Mouse (Mus musculus) frontal cortex, adult 2 months (tissue): ENCODE measurements around the gene Eps8. TPM values are rescaled to one million over a fixed set of nuclear protein-coding genes. Genes with fewer than 3 reads are reported as not detected.
A peak's percentile ranks its signal among the peaks of the same experiment; 100 is the strongest.

Experiments used
- DNase-seq, 2 experiments: peaks; one replicate each; pipeline ENCODE4 v3.0.0; 2022; ENCODE audit warnings: low spot score in 1 of 2; ENCODE audit errors: extremely low spot score in 1 of 2
- polyA plus RNA-seq: library from polyadenylated mRNA; depleted of rRNA; stranded (reverse); fragments of >200 nt; gene quantifications from 2 replicates; pipeline ENCODE4 v1.2.3, GENCODE M21; 2012

Eps8 gene
- polyA plus RNA-seq, 1 experiment: 27.9 TPM

DNA sequence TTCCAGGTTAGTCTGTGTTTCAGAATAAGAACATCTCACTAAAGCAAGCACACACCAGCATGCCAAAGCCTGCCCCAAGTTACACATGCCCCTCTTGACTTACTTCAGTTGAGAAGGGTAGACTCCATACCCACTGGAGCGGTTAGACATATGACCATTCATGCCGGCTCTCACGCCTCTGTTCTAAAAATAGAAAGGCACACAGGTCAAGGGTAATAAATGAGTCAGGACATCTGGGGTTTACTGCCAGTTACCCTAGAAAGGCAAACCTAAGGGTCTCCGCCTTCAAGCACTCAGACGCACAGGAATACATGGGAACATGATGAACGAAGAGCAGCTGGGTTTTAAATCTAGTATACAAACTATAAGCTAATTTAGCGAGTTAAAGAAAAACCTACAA is 115.5 kb downstream of the Eps8 start:
- DNase-seq: no peak

DNA sequence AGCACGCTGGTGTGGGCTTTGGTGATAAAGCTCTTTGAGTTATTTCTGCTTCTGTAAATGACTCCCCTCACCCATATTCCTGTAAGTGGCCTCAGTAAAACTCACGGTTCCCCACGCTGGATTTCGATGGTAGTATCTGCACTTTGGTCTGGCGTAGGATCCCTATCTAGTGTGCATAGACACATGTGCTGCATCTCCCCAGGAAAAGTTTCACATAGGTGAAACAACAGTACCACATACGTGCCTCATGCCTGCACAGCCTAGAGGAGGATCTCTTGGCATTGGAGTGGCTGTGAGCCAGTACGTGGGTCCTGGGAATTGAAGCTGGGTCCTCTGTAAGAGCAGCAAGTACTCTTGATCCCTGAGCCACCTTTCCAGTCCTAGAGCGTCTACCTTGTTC is 121.9 kb downstream of the Eps8 start:
- DNase-seq: no peak

DNA sequence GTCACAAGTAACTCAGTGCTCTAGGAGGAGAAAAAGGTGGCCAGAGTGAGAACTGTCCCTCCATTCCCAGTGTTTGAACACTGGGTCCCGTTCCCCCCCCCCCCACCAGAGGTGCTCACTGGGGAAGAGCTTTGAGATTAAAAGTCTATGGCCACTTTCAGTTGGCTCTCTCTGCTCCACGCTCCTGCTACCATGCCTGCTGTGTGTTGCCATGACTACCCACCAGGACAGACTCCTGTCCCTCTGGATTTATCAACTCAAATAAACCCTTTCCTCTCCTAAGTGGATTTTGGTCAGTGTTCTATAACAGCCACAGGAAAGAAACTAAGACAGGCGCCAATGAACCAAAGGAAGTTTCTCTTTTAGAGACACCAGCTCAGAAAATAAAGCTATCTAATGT is 128.9 kb downstream of the Eps8 start:
- no peak for DNase-seq

DNA sequence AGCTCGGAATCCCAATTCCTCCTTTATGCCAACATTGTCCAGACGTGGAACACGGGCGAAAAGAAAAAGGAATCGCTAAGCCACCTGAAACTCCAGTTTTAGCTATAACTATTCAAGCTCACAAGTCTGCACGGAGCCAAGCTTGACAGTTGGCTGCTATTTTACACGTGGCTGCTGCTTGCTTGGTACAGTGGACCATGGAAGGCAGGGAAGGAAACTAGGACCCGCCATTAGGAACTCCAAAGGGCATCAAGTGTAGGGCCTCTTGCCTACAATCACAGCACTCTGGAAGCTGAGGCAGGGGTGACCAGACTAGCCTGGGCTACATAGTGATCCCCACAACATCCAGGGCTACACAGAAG is 134.4 kb downstream of the Eps8 start:
- DNase-seq: no peak

DNA sequence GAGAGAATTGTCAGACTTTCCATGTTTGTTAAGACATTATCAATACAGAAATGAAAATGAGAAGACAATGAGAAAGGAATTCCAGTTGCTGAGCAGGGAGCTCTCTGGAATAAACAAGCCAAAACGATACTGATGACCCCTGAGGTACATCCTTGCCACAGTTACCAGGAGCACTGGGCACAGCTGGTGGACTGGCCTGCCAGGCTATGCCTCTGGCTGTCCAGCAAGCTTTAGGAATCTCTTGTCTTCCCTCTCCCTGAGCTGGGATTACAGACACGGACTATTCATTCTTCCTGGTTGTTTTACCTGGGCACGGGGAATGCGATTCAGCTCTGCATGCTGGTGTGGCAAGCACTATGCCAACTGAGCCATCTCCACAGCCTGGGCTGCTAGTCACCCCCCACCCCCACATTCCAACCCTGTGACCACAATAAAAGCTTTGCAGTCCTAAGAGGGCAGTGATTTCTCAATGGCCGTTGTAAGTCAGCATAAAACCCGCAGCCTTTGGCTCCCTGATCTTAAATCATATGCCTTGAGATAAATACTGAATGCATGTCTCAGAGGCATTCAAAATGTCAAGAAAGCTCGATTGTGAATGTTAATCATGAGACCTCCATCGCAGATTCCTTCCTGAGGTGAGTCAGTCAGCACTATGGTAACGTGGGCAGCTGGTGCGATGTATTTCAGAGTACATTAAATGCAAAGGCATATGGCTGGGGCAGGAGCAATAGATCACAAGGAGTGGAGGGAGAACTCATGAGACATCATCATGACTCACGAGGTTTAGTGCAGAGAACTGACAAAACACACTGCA is 134.9 kb downstream of the Eps8 start:
- peak; percentile 34 to 69 for DNase-seq

DNA sequence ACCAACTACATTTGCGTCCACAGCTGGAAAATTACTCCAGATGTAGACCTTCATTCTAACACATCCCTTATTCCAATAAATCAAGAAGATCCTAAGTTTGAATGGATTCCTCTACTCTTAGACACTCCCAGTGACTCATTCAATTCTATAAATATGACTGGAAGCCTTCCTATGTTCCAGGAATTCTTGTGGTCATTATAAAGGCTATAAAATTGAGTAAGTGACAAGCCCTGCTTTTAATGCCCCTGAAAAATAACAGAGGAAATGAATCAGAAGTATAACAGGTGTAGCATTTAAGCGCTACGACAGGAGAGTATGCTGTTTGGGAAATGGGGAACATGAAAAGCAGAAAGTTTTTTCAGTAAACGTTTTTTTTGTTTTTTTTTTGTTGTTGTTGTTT is 139.8 kb downstream of the Eps8 start:
- no peak for DNase-seq

DNA sequence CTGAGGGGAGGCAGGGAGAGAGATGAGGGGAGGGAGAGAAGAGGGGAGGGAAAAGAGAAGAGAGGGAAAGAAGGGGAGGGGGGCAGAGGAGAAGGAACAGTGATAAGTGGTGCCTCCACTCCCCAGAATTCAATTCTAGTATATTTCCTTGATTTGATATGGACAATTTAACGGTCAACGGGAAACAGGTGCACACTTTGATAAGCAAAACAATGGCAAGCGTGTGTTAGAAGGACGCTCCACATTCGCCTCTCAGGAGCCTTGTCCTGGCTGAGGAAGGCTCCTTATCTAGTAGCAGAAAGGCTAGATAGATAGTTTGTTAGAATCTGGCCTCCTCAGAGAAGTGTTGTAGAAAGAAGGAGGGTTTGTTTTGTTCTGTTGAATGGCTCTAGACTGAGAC is 141.9 kb downstream of the Eps8 start:
- DNase-seq: no peak

DNA sequence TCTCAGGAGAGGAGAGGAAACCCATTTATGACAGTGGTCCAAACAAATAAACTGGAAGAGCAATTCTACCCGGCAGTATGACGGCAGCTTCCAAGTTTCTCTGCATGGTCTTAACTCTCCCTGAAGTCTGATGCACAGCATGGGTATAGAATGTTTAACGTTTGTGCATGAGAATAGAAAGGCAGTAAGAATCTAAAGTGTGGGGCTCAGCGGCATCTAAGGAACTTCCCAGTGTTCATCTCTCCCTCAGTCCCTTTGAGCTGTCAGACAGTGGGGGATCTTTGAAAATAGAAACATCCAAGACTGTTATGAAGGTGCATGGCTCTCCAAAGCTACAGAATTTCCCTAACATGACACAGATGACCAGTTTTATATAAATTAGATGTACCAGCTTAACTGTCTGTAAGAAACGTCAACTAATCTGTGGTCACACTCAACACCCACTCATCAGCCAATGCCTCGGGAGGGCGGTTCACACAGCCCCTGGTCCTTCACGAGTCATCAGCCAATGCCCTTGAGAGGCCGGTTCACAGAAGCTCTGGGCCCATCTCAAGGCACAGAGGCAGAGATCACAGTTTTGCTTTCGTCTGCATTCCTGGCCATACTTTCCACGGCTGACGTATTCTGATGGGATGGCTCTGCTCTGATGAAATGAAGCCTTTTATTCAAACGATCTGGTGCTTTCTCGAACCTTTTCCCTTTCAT is 145.2 kb downstream of the Eps8 start:
- DNase-seq: no peak

DNA sequence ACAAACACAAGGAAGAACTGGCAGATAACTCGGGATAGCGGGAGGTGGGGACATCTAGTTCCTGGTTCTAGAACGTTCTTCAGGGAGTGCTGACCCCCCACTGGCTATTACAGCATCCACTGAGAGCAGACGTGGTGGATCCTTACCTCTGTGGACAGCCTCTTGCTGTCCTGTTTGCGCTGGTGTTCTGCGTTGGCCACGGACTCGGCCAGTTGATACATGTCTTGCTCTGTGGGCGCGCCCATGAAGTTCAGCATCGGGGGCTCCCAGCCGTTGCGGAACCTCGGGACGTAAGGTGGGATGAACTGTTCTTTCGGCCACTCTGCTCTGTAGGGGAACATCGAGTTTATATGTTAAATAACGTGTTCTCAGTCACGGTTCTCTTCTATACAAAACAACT is 145.7 kb downstream of the Eps8 start:
- DNase-seq: no peak

DNA sequence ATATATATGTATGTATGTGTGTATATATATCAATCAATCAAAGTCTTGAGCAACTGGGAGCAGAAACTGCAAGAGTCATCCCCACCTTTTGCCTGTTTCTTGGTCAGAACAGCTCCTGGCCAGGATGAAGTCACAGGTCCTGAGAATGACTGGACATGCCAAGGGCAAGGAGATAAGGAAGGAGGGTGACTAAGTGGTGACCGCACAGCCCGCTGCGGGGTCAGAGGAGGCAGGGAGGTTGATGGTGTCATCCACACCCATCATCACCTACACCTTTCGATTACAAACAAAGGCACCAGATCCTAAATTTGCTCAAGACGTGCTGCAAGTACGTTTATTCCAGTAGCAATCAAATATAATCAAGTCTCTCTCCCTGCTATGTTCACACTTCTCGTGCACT is 148.1 kb downstream of the Eps8 start:
- no peak for DNase-seq

DNA sequence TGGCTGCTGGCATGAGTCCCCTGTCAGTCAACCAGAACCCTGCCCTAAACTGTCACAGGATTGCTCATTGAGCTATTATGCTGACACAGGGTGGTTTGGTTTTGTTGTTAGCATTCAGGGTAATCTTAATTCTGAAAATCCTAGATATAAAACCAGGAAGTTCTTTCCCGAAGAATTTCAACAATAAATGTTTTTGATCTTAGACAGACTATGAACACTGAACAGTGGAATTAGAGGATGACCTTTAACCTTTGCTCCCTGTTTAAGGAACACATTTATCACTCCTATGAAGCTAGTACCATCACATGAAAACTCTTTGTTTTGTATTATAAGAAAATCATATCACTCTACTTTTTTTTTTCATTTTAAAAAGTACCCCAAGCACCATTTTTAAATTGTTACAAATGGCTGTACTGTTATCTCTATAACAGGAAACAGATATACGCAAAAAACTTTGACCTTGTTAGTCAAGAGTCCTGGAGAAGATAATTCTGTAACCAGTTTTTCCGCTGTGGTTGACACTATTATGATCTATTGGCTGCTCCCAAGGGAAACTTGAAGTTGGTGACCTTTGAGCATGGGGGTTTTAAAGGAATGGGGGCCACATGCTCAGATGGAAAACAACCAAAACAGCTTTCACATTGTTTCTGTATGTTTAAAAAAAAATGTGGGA is 149.0 kb downstream of the Eps8 start:
- DNase-seq: no peak

DNA sequence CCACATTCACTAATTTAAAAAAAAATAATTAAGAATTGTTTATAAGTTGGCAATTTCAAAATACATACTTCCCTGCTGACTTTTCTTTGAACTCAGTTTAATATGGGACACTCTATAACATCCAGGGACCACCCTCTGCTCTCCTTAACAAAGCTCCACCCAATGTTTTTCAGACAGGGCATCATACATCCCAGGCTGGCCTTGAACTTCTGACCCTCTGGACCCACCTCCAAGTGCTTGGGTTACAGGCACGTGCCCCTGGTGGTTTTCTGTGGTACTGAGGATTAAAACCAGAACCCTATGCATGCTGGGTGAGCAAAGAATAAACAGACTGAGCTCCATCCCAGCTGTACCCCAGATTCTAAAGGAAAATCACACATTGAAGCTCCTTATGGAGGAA is 150.6 kb downstream of the Eps8 start:
- no peak for DNase-seq

DNA sequence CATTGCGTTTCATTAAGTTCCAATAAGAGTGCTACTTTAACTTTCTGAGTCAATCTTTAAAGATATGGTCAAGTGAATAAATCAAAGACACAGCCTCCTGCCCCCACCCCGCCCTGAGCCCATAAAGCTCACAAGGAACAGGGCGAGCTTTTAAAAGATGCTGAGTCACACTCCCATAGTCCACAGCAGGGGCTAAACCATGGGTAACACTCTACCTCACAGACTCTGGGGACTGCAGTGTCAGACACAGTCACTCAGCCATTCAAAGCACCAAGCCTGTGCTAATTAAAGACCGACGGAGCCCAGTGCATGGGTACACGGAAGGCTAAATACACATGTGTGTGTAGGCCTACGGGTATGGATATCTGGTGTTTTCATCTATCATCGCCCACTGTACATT is 151.2 kb downstream of the Eps8 start:
- no peak for DNase-seq

DNA sequence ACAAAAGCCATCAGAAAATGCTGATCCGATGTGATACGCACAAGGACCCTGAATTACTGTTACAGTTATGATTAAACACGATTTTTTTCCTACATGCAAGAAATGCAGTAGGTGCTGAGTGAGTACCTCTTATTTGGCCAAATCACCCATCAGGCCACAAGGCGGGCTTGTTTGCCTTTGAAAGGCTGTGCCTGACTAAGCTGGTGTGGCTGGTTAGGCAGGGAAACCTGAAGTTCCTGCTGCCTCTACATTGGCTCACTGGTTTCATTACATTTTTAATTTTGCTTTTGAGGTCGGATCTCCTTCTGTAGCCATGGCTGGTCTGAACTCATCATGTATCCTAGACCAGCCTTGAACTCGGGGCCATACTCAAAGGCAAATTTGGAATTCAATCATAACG is 151.7 kb downstream of the Eps8 start:
- DNase-seq: no peak

DNA sequence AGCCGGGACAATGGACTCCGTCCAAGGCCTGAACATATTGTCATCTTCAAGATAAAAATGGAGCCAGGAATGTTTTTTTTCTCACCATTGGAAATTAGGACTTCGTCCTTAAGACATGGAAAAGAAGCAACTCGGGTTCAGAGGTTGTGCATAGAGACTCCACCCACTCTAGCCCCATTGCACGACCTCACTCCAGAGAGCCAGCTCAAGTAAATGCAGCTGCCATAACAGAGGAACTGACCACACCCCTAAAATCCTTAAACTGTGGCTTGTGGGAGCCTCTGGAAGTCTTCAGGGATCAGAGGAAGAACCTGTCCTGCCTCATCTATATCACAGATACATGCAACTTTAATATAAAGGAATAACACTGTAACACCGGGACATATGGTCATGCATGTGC is 155.9 kb downstream of the Eps8 start:
- DNase-seq: no peak

DNA sequence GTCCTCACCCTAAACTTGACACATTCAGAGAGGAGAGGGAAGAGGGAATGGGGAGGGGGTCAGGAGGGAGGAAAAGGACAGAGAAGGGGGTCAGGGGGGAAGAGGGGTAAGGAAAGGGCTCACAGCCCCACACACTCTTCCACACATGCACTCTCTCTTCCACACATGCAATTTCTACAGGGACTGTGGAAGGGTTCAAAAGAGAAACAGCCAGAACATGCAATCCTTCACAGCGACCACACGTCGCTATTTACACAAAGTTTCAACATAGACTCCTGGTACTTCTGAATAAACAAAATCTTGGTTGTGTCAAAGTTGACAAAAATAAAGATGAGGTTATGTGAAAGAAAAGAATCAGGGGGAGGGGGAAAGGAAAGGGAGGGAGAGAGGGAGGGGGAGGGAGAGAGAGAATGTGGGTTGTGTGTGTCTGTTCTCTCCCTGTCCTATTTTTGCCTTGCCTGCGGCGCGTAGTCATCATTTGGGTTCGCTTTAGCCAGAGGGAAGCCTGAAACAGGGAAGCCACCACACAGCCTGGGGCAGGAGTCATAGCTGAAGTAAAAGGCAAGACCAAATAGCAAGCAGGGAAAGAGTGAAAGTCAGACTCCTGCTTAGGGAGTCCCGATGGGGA is 157.4 kb downstream of the Eps8 start:
- no peak for DNase-seq

DNA sequence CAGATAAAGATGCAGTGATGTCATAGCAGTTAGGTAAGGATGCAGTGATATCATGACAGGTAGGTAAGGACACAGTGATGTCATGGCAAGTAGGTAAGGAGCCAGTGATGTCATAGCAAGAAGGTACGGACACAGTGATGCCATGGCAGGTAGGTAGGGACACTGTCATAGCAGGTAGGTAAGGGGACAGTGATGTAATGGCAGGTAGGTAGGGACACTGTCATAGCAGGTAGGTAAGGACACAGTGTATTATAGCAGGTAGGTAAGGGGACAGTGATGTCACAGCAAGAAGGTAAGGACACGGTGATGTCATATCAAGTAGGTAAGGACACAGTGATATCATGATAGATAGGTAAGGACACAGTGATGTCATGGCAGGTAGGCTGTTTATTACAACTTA is 158.1 kb downstream of the Eps8 start:
- no peak for DNase-seq

DNA sequence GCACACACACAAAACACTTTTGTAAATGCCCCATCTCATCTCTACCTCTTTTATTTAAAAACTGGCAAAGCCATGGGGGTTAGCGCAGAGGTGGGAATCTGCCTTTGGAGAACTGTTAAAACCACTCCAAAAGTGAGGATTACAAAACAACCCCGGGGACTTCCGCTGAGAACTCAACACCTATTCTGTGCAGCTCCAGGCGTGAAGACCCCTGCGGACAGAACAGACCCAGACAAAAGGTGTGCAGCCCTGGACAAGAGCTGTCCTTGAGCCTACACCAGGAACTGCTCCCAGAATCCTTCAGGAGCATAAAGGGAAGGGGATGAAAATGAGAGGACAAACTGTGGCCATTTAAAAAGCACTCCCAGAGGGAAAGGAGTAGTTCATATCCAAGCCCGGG is 159.4 kb downstream of the Eps8 start:
- DNase-seq: no peak

DNA sequence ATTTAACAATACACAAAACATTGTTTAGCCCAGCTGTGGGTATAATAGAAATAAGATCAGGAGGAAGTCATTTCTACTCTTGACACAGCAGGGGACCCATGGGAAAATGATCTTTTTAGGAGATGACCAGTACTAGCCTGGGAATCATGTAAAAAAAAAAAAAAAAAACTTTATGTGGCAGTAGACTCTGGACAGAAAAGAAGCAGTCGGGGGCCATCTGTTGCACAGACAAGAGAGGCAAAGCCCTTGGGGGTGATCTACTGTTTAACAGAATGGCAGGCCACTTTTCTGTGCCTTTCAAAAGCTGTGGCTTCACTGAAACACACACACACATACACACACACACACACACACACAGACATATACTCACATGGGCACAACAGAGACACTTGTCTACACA is 159.9 kb downstream of the Eps8 start:
- no peak for DNase-seq

DNA sequence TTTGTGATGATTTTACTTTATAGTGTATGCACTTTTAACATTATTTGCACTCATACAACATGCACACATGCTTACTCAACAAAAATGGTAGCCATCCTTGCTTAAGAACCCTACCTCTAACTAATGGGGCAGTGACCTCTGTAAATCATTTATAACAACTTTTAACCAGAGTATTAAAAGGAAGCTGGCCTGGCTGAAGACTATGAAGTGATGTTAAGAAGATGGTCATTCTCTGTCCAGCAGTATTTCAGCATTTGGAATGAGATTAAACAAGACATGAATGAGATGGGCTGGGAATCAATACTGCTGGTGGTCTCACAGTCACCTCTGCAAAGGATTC is 160.6 kb downstream of the Eps8 start:
- no peak for DNase-seq
